8 mouse cellular contexts compared by ENCODE assay signal in genomic region chr2:27280920-27281611, GRCm38 (mm10). TPM values are rescaled to one million over a fixed set of nuclear protein-coding genes. Genes with fewer than 3 reads are reported as not detected.
DNase-seq lines count a peak whose midpoint lies in the region; ATAC-seq and TF ChIP-seq lines count a peak whose summit lies in the region.

No protein-coding gene starts in this region.

- no peak overlapping the region for H3K27ac ChIP-seq in forebrain, embryonic 12.5 days

- H3K9ac ChIP-seq in forebrain, embryonic 12.5 days: no peak overlapping the region

- WGBS in forebrain, embryonic 12.5 days: 73% methylated on average over 13 of the region's 13 CpGs

- no peaks in the 10 kb centered on the region for H3K4me1 ChIP-seq in G1E (ENCODE audit: insufficient read depth, low read depth, low read length)
- no peaks in the 10 kb centered on the region for H3K4me1 ChIP-seq in forebrain, embryonic 12.5 days

- intact Hi-C loops in heart, postnatal 25 days (cut with DNase I): loop anchor here (2.0 to 10.0 kb wide), 3 partner anchors 148 to 484 kb away; partner anchors contain the start of gene Wdr5

- no peaks in the 10 kb centered on the region for H3K9me3 ChIP-seq in G1E (replicated peaks)
- no peaks in the 10 kb centered on the region for H3K9me3 ChIP-seq in forebrain, embryonic 12.5 days

- no peak overlapping the region for H3K4me2 ChIP-seq in forebrain, embryonic 12.5 days

- no peaks in the 10 kb centered on the region for H3K27me3 ChIP-seq in G1E (ENCODE audit: insufficient read depth, low read length)
- H3K27me3 ChIP-seq in forebrain, embryonic 12.5 days: no peaks in the 10 kb centered on the region

- no peak overlapping the region for H3K4me3 ChIP-seq in G1E (ENCODE audit: low read depth, low read length)
- H3K4me3 ChIP-seq in forebrain, embryonic 12.5 days (replicated peaks): no peak overlapping the region

- no peak for ATAC-seq in G1E (ENCODE audit: extremely low read depth, insufficient number of reproducible peaks, low FRiP score, poor library complexity, severe bottlenecking)
- ATAC-seq in forebrain, embryonic 12.5 days (ENCODE audit: low FRiP score): 0 out of 2 replicates have a peak, but pooled peaks have one; percentile 53
- ATAC-seq in erythroblast, adult 5-6 weeks (replicated peaks; ENCODE audit: low FRiP score, poor library complexity, severe bottlenecking): no peak

- peaks cover 15% of the 10 kb centered on the region for H3K36me3 ChIP-seq in G1E (replicated peaks)
- H3K36me3 ChIP-seq in forebrain, embryonic 12.5 days (replicated peaks): peaks cover 53% of the 10 kb centered on the region

- TF ChIP-seq CTCF in G1E (IDR thresholded peaks at IDR 0.05; ENCODE audit: low read depth, low read length): peak; percentile 61

- DNase-seq in G1E (ENCODE audit: low spot score): peak; percentile 70
- peak; percentile 78 for DNase-seq in brain, adult 2 months (ENCODE audit: low read depth, low spot score)
- peak; percentile 17 for DNase-seq in heart, postnatal 25 days (ENCODE audit: low spot score)
- DNase-seq in layer of hippocampus, adult 8-10 months (ENCODE audit: low spot score in 2 of 2): peak; percentile 30 to 73
- DNase-seq in lung, postnatal 4 days: peak; percentile 41 to 81
- peak; percentile 75 for DNase-seq in right cerebral cortex, postnatal 14 days

RNA-seq across cellular contexts. Expression of gene Sardh, which starts 32.9 kb away (rescaled TPM):
- total RNA-seq in G1E (2014; fragmentation: Nextera tagmentation) (not detected in 2 replicates), G1E (2017) (0.11 and 0.46 TPM in 2 replicates)
- 0.07 TPM in 1 of 2 replicates, not detected in the other for polyA plus RNA-seq in G1E (2012)
- polyA plus RNA-seq in forebrain, embryonic 12.5 days (2016; fragmentation: Nextera tagmentation; extraction: Ambion mirVana): 2.6 and 5.8 TPM in 2 replicates
- 10 to 100 TPM in 1 of 2 experiments, 1 to 10 TPM in 1; 9.7 to 10.2 TPM for total RNA-seq in heart, postnatal 25 days (2021)
- 10 to 100 TPM in 1 of 4 experiments, 1 to 10 TPM in 3; 6.1 to 11.5 (median 9.1) TPM for total RNA-seq in layer of hippocampus, adult 8-10 months (2022)
- not detected in 2 replicates for total RNA-seq in erythroblast, adult 5-6 weeks (2015; ENCODE audit: low replicate concordance)
- total RNA-seq in erythroblast, adult 5-6 weeks (2017; ENCODE audit: low replicate concordance): 0.60 TPM in 1 of 2 replicates, not detected in the other

Comparison
In these comparisons a context has a peak if more than half of its experiments do, and no peak if none do; other contexts are left out.
1. DNase-seq: peak in every context shown above with its lines; median percentile 78 in brain, adult 2 months; 75 in right cerebral cortex, postnatal 14 days; 70 in G1E; 61 in lung, postnatal 4 days; 52 in layer of hippocampus, adult 8-10 months; 17 in heart, postnatal 25 days.
2. RNA of gene Sardh, which starts 32.9 kb away (total RNA-seq): 9.7 to 10.2 TPM in heart, postnatal 25 days and 6.1 to 11.5 TPM in layer of hippocampus, adult 8-10 months; 0.60 TPM in erythroblast, adult 5-6 weeks and 0.11 to 0.46 TPM in G1E; every median in the first group is over 4 times any median in the second.